Mouse (Mus musculus) C2C12 (cell line): ENCODE measurements at regions not wholly inside any gene's neighbourhood (a gene's known extent, or its start where the extent isn't known, plus 50 kb on each side); places are given as distances from the start of the nearest gene placed in this dataset.

Source experiments
- H3K27me3 ChIP-seq: one replicate; pipeline ENCODE4 v1.6.1; 2011; ENCODE audit not compliant: control insufficient read depth, insufficient read depth, insufficient read length
- H3K36me3 ChIP-seq: one replicate; pipeline ENCODE4 v1.6.1; 2011; ENCODE audit not compliant: control insufficient read depth, insufficient read depth
- H3K4me3 ChIP-seq: one replicate; pipeline ENCODE4 v1.5.1; 2011; ENCODE audit warnings: mild to moderate bottlenecking, control low read depth; ENCODE audit not compliant: poor library complexity, insufficient read depth, severe bottlenecking
- H3K79me2 ChIP-seq: one replicate; pipeline ENCODE4 v1.6.1; 2011; ENCODE audit not compliant: control insufficient read depth, insufficient read depth
- H3K79me3 ChIP-seq: one replicate; pipeline ENCODE4 v1.6.1; 2011; ENCODE audit warnings: low read depth, control low read depth
- H3ac ChIP-seq: one replicate; pipeline ENCODE3; 2011; ENCODE audit warnings: low read depth; ENCODE audit not compliant: control insufficient read depth, insufficient read length
- CEBPB ChIP-seq: IDR thresholded peaks from one replicate; pipeline ENCODE4 v1.6.1; 2011; ENCODE audit warnings: low read depth, mild to moderate bottlenecking, control low read depth, moderate library complexity
- CTCF ChIP-seq: IDR thresholded peaks from one replicate; pipeline ENCODE4 v1.5.1; 2011; ENCODE audit not compliant: control insufficient read depth, insufficient read depth, insufficient read length
- FOSL1 ChIP-seq: IDR thresholded peaks from one replicate; pipeline ENCODE4 v1.8.0; 2011; ENCODE audit warnings: mild to moderate bottlenecking, low read length; ENCODE audit not compliant: poor library complexity, insufficient read depth, severe bottlenecking
- MAX ChIP-seq: IDR thresholded peaks from one replicate; pipeline ENCODE4 v1.6.1; 2011; ENCODE audit warnings: mild to moderate bottlenecking, control low read depth
- MYOD1 ChIP-seq: IDR thresholded peaks from one replicate; pipeline ENCODE4 v1.6.1; 2011; ENCODE audit warnings: low read depth; ENCODE audit not compliant: control insufficient read depth, insufficient read length
- MYOG ChIP-seq: IDR thresholded peaks from one replicate; pipeline ENCODE4 v1.6.1; 2011; ENCODE audit not compliant: control insufficient read depth, insufficient read length; ENCODE audit errors: extremely low read depth
- USF1 ChIP-seq: IDR thresholded peaks from one replicate; pipeline ENCODE4 v1.6.1; 2011; ENCODE audit warnings: low read depth, mild to moderate bottlenecking, control low read depth, moderate library complexity

DNA sequence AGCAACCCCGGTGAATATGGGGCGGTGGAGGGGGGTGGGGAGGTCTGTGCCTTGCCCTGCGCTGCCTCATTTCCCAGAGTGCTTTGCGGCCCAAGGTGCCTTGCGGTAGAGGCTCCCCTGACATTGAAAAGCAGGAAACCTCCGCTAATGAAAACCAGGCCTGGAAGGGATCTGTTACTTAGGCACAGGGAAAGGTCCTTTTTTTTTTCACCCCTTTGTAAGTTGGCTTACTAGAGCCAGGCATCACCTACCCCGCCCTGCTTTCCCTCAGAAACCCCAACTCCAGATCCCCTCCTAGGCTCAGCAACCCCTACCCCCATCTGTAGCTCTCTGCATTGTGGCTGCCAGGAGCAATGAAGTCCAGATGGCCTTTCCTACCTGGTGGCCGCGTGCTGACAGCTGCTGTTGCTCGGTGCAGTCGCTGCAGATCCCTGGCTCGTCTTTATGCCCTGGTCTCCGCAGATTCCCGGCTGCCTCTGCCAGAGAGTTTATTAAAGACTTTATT lies 353.4 kb downstream of the Ptpru start:
- H3ac ChIP-seq, result no peak overlapping the region
- TF ChIP-seq FOSL1 (no peak), CEBPB (no peak), USF1 (no peak), CTCF (no peak), MYOD1 (no peak), MYOG (no peak)
- no peaks in the 10 kb centered on the region for H3K27me3 ChIP-seq
- H3K36me3 ChIP-seq, result no peaks in the 10 kb centered on the region
- H3K79me2 ChIP-seq, result no peaks in the 10 kb centered on the region
- H3K79me3 ChIP-seq, result no peaks in the 10 kb centered on the region
- H3K4me3 ChIP-seq, result no peak overlapping the region

DNA sequence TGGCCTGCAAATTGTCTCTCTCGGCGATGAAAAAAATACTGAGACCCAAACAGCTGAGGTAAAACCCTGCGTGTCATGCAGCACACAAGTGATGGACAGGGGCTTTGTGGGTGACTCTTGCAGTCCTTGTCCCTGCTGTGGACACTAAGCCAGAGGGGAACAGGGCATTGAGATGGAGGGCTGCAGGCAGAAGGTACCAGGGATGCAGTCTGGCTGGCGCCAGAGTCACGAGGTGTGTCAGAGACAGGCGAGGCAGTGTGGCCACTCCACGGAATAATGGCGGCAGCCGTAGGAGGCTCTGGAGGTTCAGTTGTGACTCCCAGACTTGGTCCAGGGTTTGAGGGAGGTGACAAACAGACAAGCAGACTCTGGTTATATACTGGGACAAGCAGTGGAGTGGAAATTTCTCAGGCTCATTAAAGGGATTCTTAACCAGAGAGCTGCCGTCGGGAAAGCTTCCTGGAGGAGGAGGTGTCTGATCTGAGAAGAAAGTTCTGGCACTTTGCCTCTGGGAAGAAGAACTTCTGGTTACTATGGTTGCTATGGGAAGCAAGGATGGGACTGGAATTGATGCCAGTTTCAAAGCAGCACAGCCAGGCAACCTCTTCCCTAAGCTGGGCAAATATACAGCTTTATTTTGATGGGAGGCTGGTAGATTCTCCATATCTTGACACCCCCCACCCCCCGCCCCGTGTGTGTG lies 352.8 kb downstream of the Ptpru start:
- H3K36me3 ChIP-seq, result no peaks in the 10 kb centered on the region
- no peak overlapping the region for H3K4me3 ChIP-seq

DNA sequence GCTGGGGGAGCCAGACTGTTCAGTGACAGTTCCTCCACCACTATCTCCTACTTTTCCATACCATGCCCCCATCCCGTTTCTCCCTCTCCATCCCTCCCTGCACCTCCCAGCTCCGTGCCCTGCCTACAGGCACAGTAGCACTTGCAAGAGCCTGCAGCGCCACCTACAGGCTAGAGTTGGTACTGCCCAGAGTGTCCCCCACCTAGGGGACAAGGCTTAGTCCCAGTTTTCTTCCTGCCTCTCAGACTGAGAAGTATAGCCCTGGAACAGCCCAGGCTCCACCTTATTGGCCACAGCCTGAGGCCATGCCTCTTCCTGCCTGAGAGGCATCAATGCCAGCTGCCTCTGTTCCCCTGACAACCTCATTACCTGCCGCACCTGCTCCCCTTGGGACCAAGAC lies 351.3 kb downstream of the Ptpru start:
- Histone ChIP-seq H3K27me3 (no peaks in the 10 kb centered on the region), H3K4me3 (no peak overlapping the region), H3K79me2 (no peaks in the 10 kb centered on the region), H3ac (no peak overlapping the region), H3K36me3 (no peaks in the 10 kb centered on the region), H3K79me3 (no peaks in the 10 kb centered on the region)
- TF ChIP-seq USF1 (no peak), CTCF (no peak), MYOD1 (no peak), CEBPB (no peak), MAX (no peak), FOSL1 (no peak), MYOG (no peak)

More for the DNA sequence above, 352.8 kb downstream of the Ptpru start:
- H3ac ChIP-seq, result no peak overlapping the region
- no peaks in the 10 kb centered on the region for H3K79me2 ChIP-seq
- TF ChIP-seq CTCF, result no peak
- TF ChIP-seq FOSL1, result no peak
- TF ChIP-seq MAX, result no peak
- TF ChIP-seq CEBPB, result no peak
- no peak for TF ChIP-seq MYOD1
- TF ChIP-seq MYOG, result no peak
- TF ChIP-seq USF1, result no peak
- H3K79me3 ChIP-seq, result no peaks in the 10 kb centered on the region
- H3K27me3 ChIP-seq, result no peaks in the 10 kb centered on the region

DNA sequence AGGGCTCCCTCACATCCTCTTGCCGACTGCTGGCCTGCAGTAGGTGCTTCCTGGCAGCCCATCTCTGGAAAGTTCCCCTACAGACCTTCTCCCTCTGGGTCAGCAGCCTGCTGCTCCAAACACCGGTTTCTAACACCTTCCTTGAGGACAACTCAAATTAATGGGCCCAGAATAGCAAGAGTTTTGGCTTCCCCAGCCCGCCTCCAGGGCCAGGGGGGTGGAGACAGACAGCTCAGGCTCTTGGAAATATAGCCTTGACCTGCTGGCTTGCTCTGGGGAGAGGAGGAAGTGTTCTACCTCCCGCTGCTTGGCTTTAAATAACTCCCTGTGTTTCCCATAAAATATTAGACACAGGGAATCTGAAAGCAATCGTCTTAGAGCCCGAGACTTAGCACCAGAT lies 349.8 kb downstream of the Ptpru start:
- no peak overlapping the region for H3K4me3 ChIP-seq

DNA sequence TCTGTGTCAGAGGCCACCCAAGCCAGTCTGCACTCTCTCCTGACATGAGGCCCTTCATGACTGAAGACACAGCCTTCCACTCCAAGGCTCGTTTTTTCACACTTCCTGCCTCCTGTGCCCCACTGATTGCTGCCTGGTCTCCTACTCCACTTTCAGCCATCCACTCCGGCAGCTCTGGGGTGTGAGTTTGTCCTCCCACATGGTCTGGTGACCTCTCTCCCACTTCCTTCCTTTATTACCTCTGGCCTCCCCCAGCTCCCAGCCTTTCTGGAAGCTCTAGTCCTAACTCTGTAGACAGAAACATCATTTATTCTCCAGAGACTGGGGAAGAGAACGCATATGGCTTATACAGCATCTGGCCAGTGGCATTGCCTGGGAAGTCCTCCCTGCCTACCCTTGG lies 349.0 kb downstream of the Ptpru start:
- no peak overlapping the region for H3ac ChIP-seq
- no peaks in the 10 kb centered on the region for H3K36me3 ChIP-seq
- no peaks in the 10 kb centered on the region for H3K79me2 ChIP-seq
- H3K79me3 ChIP-seq, result no peaks in the 10 kb centered on the region
- H3K4me3 ChIP-seq, result no peak overlapping the region
- H3K27me3 ChIP-seq, result no peaks in the 10 kb centered on the region
- TF ChIP-seq USF1, result no peak
- no peak for TF ChIP-seq CEBPB
- TF ChIP-seq MAX, result no peak
- no peak for TF ChIP-seq CTCF
- TF ChIP-seq MYOD1, result no peak
- no peak for TF ChIP-seq MYOG
- no peak for TF ChIP-seq FOSL1

More for the DNA sequence above, 349.8 kb downstream of the Ptpru start:
- Histone ChIP-seq H3K79me2 (no peaks in the 10 kb centered on the region), H3K79me3 (no peaks in the 10 kb centered on the region), H3K36me3 (no peaks in the 10 kb centered on the region), H3ac (no peak overlapping the region), H3K27me3 (no peaks in the 10 kb centered on the region)
- TF ChIP-seq FOSL1 (no peak), MAX (no peak), CEBPB (no peak), MYOG (no peak), MYOD1 (no peak), USF1 (no peak), CTCF (no peak)

DNA sequence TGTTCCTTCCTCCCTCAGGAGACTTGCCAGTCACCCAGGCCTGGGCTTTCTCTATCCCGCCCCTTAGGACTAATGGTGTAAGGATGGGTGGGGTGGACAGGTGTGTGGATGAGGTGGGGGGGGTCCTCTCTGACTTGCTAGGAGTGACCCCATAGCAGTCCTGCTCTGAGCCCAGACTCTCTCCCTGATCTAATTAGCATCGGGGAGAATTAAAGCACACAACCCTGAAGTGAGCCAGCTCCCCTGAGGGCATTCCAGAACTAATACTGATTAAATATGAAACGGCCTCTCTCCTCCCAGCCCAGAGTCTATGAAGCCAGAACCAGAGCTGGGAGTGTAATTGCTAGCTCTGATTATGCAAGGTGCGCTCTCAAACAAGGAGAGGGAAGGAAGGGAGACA lies 346.1 kb downstream of the Ptpru start:
- no peaks in the 10 kb centered on the region for H3K36me3 ChIP-seq
- H3K27me3 ChIP-seq, result no peaks in the 10 kb centered on the region
- H3K79me2 ChIP-seq, result no peaks in the 10 kb centered on the region
- no peak overlapping the region for H3ac ChIP-seq
- TF ChIP-seq MYOG, result no peak
- no peak for TF ChIP-seq MYOD1
- no peak for TF ChIP-seq CTCF
- no peak for TF ChIP-seq FOSL1
- no peak for TF ChIP-seq USF1
- TF ChIP-seq CEBPB, result no peak
- TF ChIP-seq MAX, result no peak
- H3K79me3 ChIP-seq, result no peaks in the 10 kb centered on the region
- H3K4me3 ChIP-seq, result no peak overlapping the region
